Comparison of ENCODE assay signal across 8 mouse cellular contexts in genomic region chr12:118930386-118931318, GRCm38 (mm10). TPM values are rescaled to one million over a fixed set of nuclear protein-coding genes. Genes with fewer than 3 reads are reported as not detected.
DNase-seq lines count a peak whose midpoint lies in the region; ATAC-seq and TF ChIP-seq lines count a peak whose summit lies in the region.

No protein-coding gene starts in this region.

- intact Hi-C loops in heart, postnatal 36 days (cut with DNase I) = loop anchor here (1.0 to 2.0 kb wide), 2 partner anchors 394 to 1051 kb away; no protein-coding TSS in a partner anchor

- ATAC-seq in forebrain, embryonic 13.5 days = peak; percentile 72
- no peak; the same call in 1 of the 2 replicates for ATAC-seq in liver, postnatal 0 days
- ATAC-seq in neural tube, embryonic 13.5 days (ENCODE audit: low read depth) = peak; percentile 80

- 0 out of 2 replicates have a peak, but pooled peaks cover 4% of the 10 kb centered on the region for H3K27me3 ChIP-seq in E14TG2a.4 (ENCODE audit: insufficient read depth, low read length)
- no peaks in the 10 kb centered on the region for H3K27me3 ChIP-seq in forebrain, embryonic 13.5 days
- H3K27me3 ChIP-seq in liver, postnatal 0 days (ENCODE audit: insufficient read depth, low read length) = no peaks in the 10 kb centered on the region
- no peaks in the 10 kb centered on the region for H3K27me3 ChIP-seq in neural tube, embryonic 13.5 days
- H3K27me3 ChIP-seq in thymus, adult 2 months (ENCODE audit: control insufficient read depth, insufficient read depth, low read length) = no peaks in the 10 kb centered on the region

- H3K9me3 ChIP-seq in E14TG2a.4 (ENCODE audit: low read length) = no peaks in the 10 kb centered on the region
- no peaks in the 10 kb centered on the region for H3K9me3 ChIP-seq in forebrain, embryonic 13.5 days (replicated peaks)
- no peaks in the 10 kb centered on the region for H3K9me3 ChIP-seq in liver, postnatal 0 days (ENCODE audit: low read length)
- H3K9me3 ChIP-seq in neural tube, embryonic 13.5 days = no peaks in the 10 kb centered on the region

- TF ChIP-seq EP300 in liver, postnatal 0 days (IDR thresholded peaks at IDR 0.05; ENCODE audit: low read depth) = no peak

- no peak overlapping the region for H3K4me3 ChIP-seq in E14TG2a.4 (replicated peaks; ENCODE audit: low read length)
- peak overlapping the region; percentile 20; the same call in 1 of the 2 replicates for H3K4me3 ChIP-seq in forebrain, embryonic 13.5 days
- no peak overlapping the region for H3K4me3 ChIP-seq in liver, postnatal 0 days (ENCODE audit: low read depth, low read length)
- H3K4me3 ChIP-seq in neural tube, embryonic 13.5 days = peak overlapping the region; percentile 15
- no peak overlapping the region for H3K4me3 ChIP-seq in thymus, adult 2 months (ENCODE audit: control insufficient read depth, insufficient read depth, low read length)

- H3K4me1 ChIP-seq in E14TG2a.4 (replicated peaks; ENCODE audit: low read depth, low read length) = peaks cover 10% of the 10 kb centered on the region
- peaks cover 8% of the 10 kb centered on the region for H3K4me1 ChIP-seq in forebrain, embryonic 13.5 days
- H3K4me1 ChIP-seq in liver, postnatal 0 days (ENCODE audit: insufficient read depth) = no peaks in the 10 kb centered on the region
- peaks cover 6% of the 10 kb centered on the region; the same call in 1 of the 2 replicates for H3K4me1 ChIP-seq in neural tube, embryonic 13.5 days (replicated peaks)
- no peaks in the 10 kb centered on the region for H3K4me1 ChIP-seq in thymus, adult 2 months (replicated peaks; ENCODE audit: control insufficient read depth, insufficient read depth, low read length)

- no peak for TF ChIP-seq POLR2A in thymus, adult 2 months (IDR thresholded peaks at IDR 0.05; ENCODE audit: control insufficient read depth, extremely low read depth, insufficient read depth, low read length, poor library complexity)

- peak; percentile 94 for TF ChIP-seq CTCF in E14TG2a.4 (conservative IDR thresholded peaks at IDR 0.05; ENCODE audit: low read length)
- TF ChIP-seq CTCF in liver, postnatal 0 days (IDR thresholded peaks at IDR 0.05; ENCODE audit: low read depth) = peak; percentile 74
- no peak for TF ChIP-seq CTCF in thymus, adult 2 months (IDR thresholded peaks at IDR 0.05; ENCODE audit: borderline replicate concordance, control insufficient read depth, extremely low read depth, insufficient read depth, low read length, poor library complexity)

- H3K27ac ChIP-seq in forebrain, embryonic 13.5 days = no peak overlapping the region; the same call in 1 of the 2 replicates
- H3K27ac ChIP-seq in liver, postnatal 0 days (ENCODE audit: low read depth) = no peak overlapping the region
- H3K27ac ChIP-seq in neural tube, embryonic 13.5 days (replicated peaks) = no peak overlapping the region
- H3K27ac ChIP-seq in thymus, adult 2 months (ENCODE audit: control insufficient read depth, insufficient read depth, low read length) = no peak overlapping the region

- 21% methylated on average over 13 of the region's 13 CpGs for WGBS in forebrain, embryonic 13.5 days
- 24% methylated on average over 13 of the region's 13 CpGs for WGBS in liver, postnatal 0 days (ENCODE audit: insufficient replicate concordance)
- 20% methylated on average over 13 of the region's 13 CpGs for WGBS in neural tube, embryonic 13.5 days
- WGBS in thymus, adult 2 months = 38% methylated on average over 13 of the region's 13 CpGs

- H3K36me3 ChIP-seq in E14TG2a.4 (ENCODE audit: insufficient read depth, low read length) = no peaks in the 10 kb centered on the region
- H3K36me3 ChIP-seq in forebrain, embryonic 13.5 days (ENCODE audit: poor library complexity, severe bottlenecking) = no peaks in the 10 kb centered on the region
- no peaks in the 10 kb centered on the region for H3K36me3 ChIP-seq in liver, postnatal 0 days (replicated peaks; ENCODE audit: insufficient read depth, low read length)
- no peaks in the 10 kb centered on the region for H3K36me3 ChIP-seq in neural tube, embryonic 13.5 days
- H3K36me3 ChIP-seq in thymus, adult 2 months (ENCODE audit: control insufficient read depth, insufficient read depth, low read length) = no peaks in the 10 kb centered on the region

- DNase-seq in brain, embryonic 18.5 days (ENCODE audit: low read depth, low spot score) = peak; percentile 51
- peak; percentile 35 to 53 for DNase-seq in heart, postnatal 36 days
- DNase-seq in kidney, postnatal 4 days = peak; percentile 75 to 76
- peak; percentile 55 for DNase-seq in liver, postnatal 0 days
- DNase-seq in thymus, adult 2 months = peak; percentile 65

- H3K9ac ChIP-seq in forebrain, embryonic 13.5 days = peak overlapping the region; percentile 26; the same call in 1 of the 2 replicates
- H3K9ac ChIP-seq in liver, postnatal 0 days (replicated peaks) = no peak overlapping the region
- peak overlapping the region; percentile 58; the same call in 1 of the 2 replicates for H3K9ac ChIP-seq in neural tube, embryonic 13.5 days

- peak overlapping the region; percentile 48 for H3K4me2 ChIP-seq in forebrain, embryonic 13.5 days
- no peak overlapping the region for H3K4me2 ChIP-seq in liver, postnatal 0 days (ENCODE audit: low read depth, low read length)
- H3K4me2 ChIP-seq in neural tube, embryonic 13.5 days = peak overlapping the region; percentile 46

RNA-seq across cellular contexts. Expression of gene Abcb5, which starts 35.6 kb away (rescaled TPM):
- not detected in 2 replicates for polyA plus RNA-seq in forebrain, embryonic 13.5 days (2015; fragmentation: Nextera tagmentation; extraction: Ambion mirVana)
- not detected for total RNA-seq in heart, postnatal 36 days (2021)
- not detected in 2 replicates for polyA plus RNA-seq in liver, postnatal 0 days (2015; fragmentation: Nextera tagmentation; extraction: Ambion mirVana)
- not detected in 2 replicates for polyA plus RNA-seq in neural tube, embryonic 13.5 days (2015; fragmentation: Nextera tagmentation; extraction: Ambion mirVana)
- not detected in 2 replicates for polyA plus RNA-seq in thymus, adult 2 months (2012; rRNA removed)

Comparison
In these comparisons a context has a peak if more than half of its experiments do, and no peak if none do; other contexts are left out.
1. H3K4me3 ChIP-seq: peak in forebrain, embryonic 13.5 days (single experiment) and neural tube, embryonic 13.5 days (single experiment); none in E14TG2a.4 (single experiment), liver, postnatal 0 days (single experiment) and thymus, adult 2 months (single experiment).
2. Peak in every context shown above with its lines, with median percentiles within 50 percentile points of each other: DNase-seq.